Mouse (Mus musculus): ENCODE measurements around the gene Tor3a.

GRCm38 (mm10) chr1:156658676-156659075, 15.5 kb downstream of the Tor3a start:
- TF ChIP-seq CTCF (IDR thresholded peaks at IDR 0.05; ENCODE audit: borderline replicate concordance, extremely low read depth, insufficient read depth, insufficient read length) = no peak
- TF ChIP-seq POLR2A (IDR thresholded peaks at IDR 0.05; ENCODE audit: borderline replicate concordance, extremely low read depth, insufficient read depth, insufficient read length, poor library complexity, severe bottlenecking) = no peak

Measured in brain, embryonic 14.5 days (tissue).